Mouse (Mus musculus): ENCODE measurements at regions not wholly inside any gene's neighbourhood (a gene's known extent, or its start where the extent isn't known, plus 50 kb on each side); places are given as distances from the start of the nearest gene placed in this dataset.
"Not testable (repeated sequence)": the region's sequence is repeated elsewhere in the genome, so short reads cannot be mapped to it uniquely, and the experiment has no call there.

DNA sequence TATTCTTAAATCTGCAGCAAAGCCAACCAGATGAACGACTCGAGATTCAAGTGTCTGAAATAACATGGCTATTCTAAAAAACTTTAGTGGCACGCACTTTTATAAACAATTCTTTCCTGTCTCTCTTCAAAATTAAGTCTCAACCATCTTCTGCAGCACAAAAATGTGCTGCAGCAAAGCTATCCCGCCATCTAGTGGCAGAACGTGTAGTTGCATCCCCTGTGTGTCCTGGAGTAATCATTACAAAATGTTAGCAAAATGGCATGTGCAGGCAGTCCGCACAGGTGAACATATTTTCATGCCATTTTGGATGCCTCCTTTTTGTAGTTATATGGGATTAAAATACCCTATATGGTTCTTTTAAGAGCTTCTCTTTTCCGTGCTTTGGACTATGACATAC, 293.1 kb upstream of the Slc7a14 start:
- Histone ChIP-seq H3K27me3 (ENCODE audit: control insufficient read depth, insufficient read depth, low read length) (no peaks in the 10 kb centered on the region), H3K9me3 (ENCODE audit: control insufficient read depth, low read length) (no peaks in the 10 kb centered on the region), H3K4me3 (ENCODE audit: low read depth, low read length) (no peak overlapping the region), H3K36me3 (ENCODE audit: control insufficient read depth, insufficient read depth, low read length) (no peaks in the 10 kb centered on the region), H3K4me2 (replicated peaks; ENCODE audit: low read depth, low read length) (no peak overlapping the region), H3K9ac (ENCODE audit: low read depth, low read length) (no peak overlapping the region), H3K4me1 (replicated peaks; ENCODE audit: control insufficient read depth, insufficient read depth, low read length) (no peaks in the 10 kb centered on the region), H3K27ac (ENCODE audit: low read depth, low read length) (no peak overlapping the region)
- DNase-seq (ENCODE audit: low spot score) = peak; percentile 86
- WGBS = 22% methylated on average over 7 of the region's 7 CpGs
- no peak for ATAC-seq (ENCODE audit: low FRiP score)

DNA sequence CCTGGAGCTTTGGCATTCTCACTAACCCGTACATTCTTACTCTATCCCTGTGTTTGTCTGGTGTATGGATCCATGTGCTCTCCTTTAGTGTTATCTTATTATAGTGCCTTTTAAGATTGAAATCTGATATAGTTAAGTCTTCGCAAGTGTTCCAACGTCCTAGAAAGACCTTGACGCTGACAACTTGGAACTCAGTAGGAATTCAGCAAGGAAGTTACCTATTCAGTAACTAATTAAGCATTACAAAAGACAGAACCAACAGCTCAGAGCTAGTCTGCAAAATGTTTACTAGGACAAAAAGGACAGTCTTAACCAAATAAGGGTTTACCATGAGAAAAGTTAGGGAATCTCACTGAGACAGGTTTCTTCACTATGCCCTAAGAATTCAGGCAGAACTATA, 286.4 kb upstream of the Slc7a14 start:
- not testable (repeated sequence) for DNase-seq (ENCODE audit: low spot score); H3K36me3 ChIP-seq (ENCODE audit: control insufficient read depth, insufficient read depth, low read length); H3K4me2 ChIP-seq (replicated peaks; ENCODE audit: low read depth, low read length); H3K4me3 ChIP-seq (ENCODE audit: low read depth, low read length); H3K27ac ChIP-seq (ENCODE audit: low read depth, low read length); H3K4me1 ChIP-seq (replicated peaks; ENCODE audit: control insufficient read depth, insufficient read depth, low read length); H3K27me3 ChIP-seq (ENCODE audit: control insufficient read depth, insufficient read depth, low read length); H3K9me3 ChIP-seq (ENCODE audit: control insufficient read depth, low read length); H3K9ac ChIP-seq (ENCODE audit: low read depth, low read length); ATAC-seq (ENCODE audit: low FRiP score)
- whole genome bisulfite sequencing = 73% methylated on average over 4 of the region's 4 CpGs

DNA sequence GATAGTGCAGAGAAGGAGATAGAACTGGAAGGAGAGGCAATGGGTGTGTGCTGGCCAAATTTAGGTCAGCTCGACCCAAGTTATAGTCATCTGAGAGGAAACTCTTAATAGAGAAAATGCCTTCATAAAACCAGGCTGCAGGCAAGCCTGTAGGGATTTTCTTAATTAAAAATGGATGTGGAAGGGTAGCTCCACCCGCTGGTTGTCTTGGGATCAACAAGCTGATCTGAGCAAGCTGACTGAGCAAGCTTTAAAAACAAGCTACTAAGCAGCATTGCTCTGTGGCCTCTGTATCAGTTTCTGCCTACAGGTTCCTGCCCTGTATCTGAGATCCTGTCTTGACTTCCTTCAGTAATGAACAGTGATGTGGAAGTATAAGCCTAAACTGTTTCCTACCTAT, 275.8 kb upstream of the Slc7a14 start:
- ATAC-seq (ENCODE audit: low FRiP score) = no peak
- H3K9me3 ChIP-seq (ENCODE audit: control insufficient read depth, low read length) = no peaks in the 10 kb centered on the region

DNA sequence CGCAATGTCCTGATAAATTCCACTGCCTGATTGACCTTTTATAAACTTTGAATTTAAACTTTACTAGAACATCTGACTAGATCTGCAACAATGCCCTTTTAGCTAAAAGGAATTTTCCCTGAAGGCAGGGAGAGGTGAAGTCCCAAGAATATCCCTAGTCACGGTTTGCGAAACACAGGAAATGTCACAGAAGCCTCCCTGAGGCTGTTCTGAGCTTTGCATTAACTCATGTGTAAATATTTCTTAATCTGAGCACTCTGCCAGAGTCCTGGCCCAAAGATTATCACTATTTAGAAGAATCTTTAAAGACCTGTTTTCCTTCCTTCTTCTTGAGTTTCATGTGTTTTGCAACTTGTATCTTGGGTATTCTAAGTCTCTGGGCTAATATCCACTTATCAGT, 263.7 kb upstream of the Slc7a14 start:
- Histone ChIP-seq H3K9ac (ENCODE audit: low read depth, low read length) (no peak overlapping the region), H3K4me3 (ENCODE audit: low read depth, low read length) (no peak overlapping the region), H3K4me1 (replicated peaks; ENCODE audit: control insufficient read depth, insufficient read depth, low read length) (no peaks in the 10 kb centered on the region), H3K4me2 (replicated peaks; ENCODE audit: low read depth, low read length) (no peak overlapping the region), H3K36me3 (ENCODE audit: control insufficient read depth, insufficient read depth, low read length) (no peaks in the 10 kb centered on the region), H3K27me3 (ENCODE audit: control insufficient read depth, insufficient read depth, low read length) (no peaks in the 10 kb centered on the region), H3K9me3 (ENCODE audit: control insufficient read depth, low read length) (no peaks in the 10 kb centered on the region), H3K27ac (ENCODE audit: low read depth, low read length) (no peak overlapping the region)
- DNase-seq (ENCODE audit: low spot score) = no peak
- WGBS = 88% methylated on average over 3 of the region's 3 CpGs
- no peak for ATAC-seq (ENCODE audit: low FRiP score)

More for the DNA sequence above, 275.8 kb upstream of the Slc7a14 start:
- Histone ChIP-seq H3K27me3 (ENCODE audit: control insufficient read depth, insufficient read depth, low read length) (no peaks in the 10 kb centered on the region), H3K36me3 (ENCODE audit: control insufficient read depth, insufficient read depth, low read length) (no peaks in the 10 kb centered on the region), H3K9ac (ENCODE audit: low read depth, low read length) (no peak overlapping the region), H3K27ac (ENCODE audit: low read depth, low read length) (no peak overlapping the region), H3K4me2 (replicated peaks; ENCODE audit: low read depth, low read length) (no peak overlapping the region), H3K4me3 (ENCODE audit: low read depth, low read length) (no peak overlapping the region), H3K4me1 (replicated peaks; ENCODE audit: control insufficient read depth, insufficient read depth, low read length) (no peaks in the 10 kb centered on the region)
- no peak for DNase-seq (ENCODE audit: low spot score)
- WGBS = 65% methylated on average over 2 of the region's 2 CpGs

Data from hindbrain, embryonic 11.5 days (tissue).